Mouse (Mus musculus) cerebellum, adult 2 months (tissue): ENCODE data around the gene Ybx2.

ENCODE experiments used
- CTCF ChIP-seq: fragments of 200-500 bp; IDR thresholded peaks from 2 replicates; pipeline ENCODE4 v1.5.1; 2011; ENCODE audit warnings: low read depth, mild to moderate bottlenecking, control low read depth, low read length, moderate library complexity, borderline replicate concordance; ENCODE audit not compliant: insufficient read depth
- POLR2A ChIP-seq: fragments of 200-500 bp; IDR thresholded peaks from 2 replicates; pipeline ENCODE4 v1.6.1; 2011; ENCODE audit warnings: low read length, control low read depth, borderline replicate concordance; ENCODE audit not compliant: insufficient read depth

DNA sequence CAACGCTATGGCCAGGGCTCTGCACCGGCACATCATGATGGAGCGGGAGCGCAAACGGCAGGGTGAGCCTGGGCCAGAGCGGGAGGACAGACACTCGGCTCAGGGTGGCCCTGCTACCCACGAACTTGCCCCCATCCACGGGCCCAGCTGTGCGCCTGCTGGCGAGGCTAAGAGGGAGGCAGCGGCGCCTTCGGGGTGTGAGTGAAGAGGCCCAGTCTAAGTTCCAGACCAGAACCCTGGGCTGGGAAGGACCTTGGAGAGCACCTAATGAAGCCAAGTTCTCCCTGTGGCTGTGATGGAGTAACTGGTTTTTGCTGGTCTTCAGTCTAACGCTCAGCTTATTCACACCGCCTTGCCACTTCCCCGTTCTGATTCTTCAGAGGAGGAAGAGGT, 21.2 kb upstream of the Ybx2 start:
- no peak for TF ChIP-seq CTCF
- TF ChIP-seq POLR2A, result no peak
